Mouse (Mus musculus) kidney, embryonic 16.5 days (tissue): ENCODE measurements around the gene Gm17662. TPM values are rescaled to one million over a fixed set of nuclear protein-coding genes. Genes with fewer than 3 reads are reported as not detected.

Source experiments
- ATAC-seq: fragments of 200-750 bp; cut with Nextera tagmentation; 2 replicates; pipeline ENCODE4 v1.8.0; 2017; ENCODE audit warnings: moderate TSS enrichment; ENCODE audit not compliant: low FRiP score, low TSS enrichment
- H3K27ac ChIP-seq: fragments of 300-500 bp; sonication (generic); 2 replicates; pipeline ENCODE4 v1.5.1; 2014; ENCODE audit warnings: low read length
- H3K27me3 ChIP-seq: fragments of 300-500 bp; sonication (generic); 2 replicates; pipeline ENCODE4 v1.6.1; 2014; ENCODE audit warnings: low read length, control low read depth, mixed read lengths; ENCODE audit not compliant: insufficient read depth
- H3K36me3 ChIP-seq: fragments of 300-500 bp; sonication (generic); 2 replicates; pipeline ENCODE4 v1.6.1; 2014; ENCODE audit warnings: low read length, control low read depth, mixed read lengths; ENCODE audit not compliant: insufficient read depth
- H3K4me1 ChIP-seq: fragments of 300-500 bp; sonication (generic); 2 replicates; pipeline ENCODE4 v1.6.1; 2014; ENCODE audit warnings: low read length, control low read depth, mixed read lengths; ENCODE audit not compliant: insufficient read depth
- H3K4me2 ChIP-seq: fragments of 300-500 bp; sonication (generic); replicated peaks from 2 replicates; pipeline ENCODE4 v1.6.1; 2014; ENCODE audit warnings: low read depth, low read length
- H3K4me3 ChIP-seq: fragments of 300-500 bp; sonication (generic); 2 replicates; pipeline ENCODE4 v1.5.1; 2014; ENCODE audit warnings: mild to moderate bottlenecking, low read length
- H3K9ac ChIP-seq: fragments of 300-500 bp; sonication (generic); replicated peaks from 2 replicates; pipeline ENCODE4 v1.6.1; 2014; ENCODE audit warnings: low read length
- H3K9me3 ChIP-seq: fragments of 300-500 bp; sonication (generic); 2 replicates; pipeline ENCODE4 v1.6.1; 2016; ENCODE audit warnings: low read length, control low read depth
- WGBS: fragments of 180-500 bp; shearing (Covaris S2); extraction: QIAGEN DNeasy Blood & Tissue Kit; methylation state at CpG from one replicate; pipeline ENCODE4 v1.1.7; 2014; 5-methylcytosine and 5-hydroxymethylcytosine counted together
- polyA plus RNA-seq: library from polyadenylated mRNA; unstranded; fragments of >200 nt; fragmentation: Nextera tagmentation; extraction: Ambion mirVana; gene quantifications from 2 replicates; pipeline ENCODE4 v1.2.1, GENCODE M21; 2015

Gm17662 gene
- not detected in 2 replicates for polyA plus RNA-seq

- no peak within 1 kb of the TSS for H3K4me3 ChIP-seq
- no peak within 1 kb of the TSS for H3K4me2 ChIP-seq
- H3K27ac ChIP-seq, result no peak within 1 kb of the TSS
- no peaks in the 10 kb centered on the region for H3K9me3 ChIP-seq
- no peak within 1 kb of the TSS for H3K9ac ChIP-seq
- no peaks in the 10 kb centered on the region for H3K36me3 ChIP-seq
- ATAC-seq, result no peak
- WGBS, result 78% methylated on average over 1 of the region's 1 CpGs
- no peaks in the 10 kb centered on the region for H3K4me1 ChIP-seq
- H3K27me3 ChIP-seq, result peaks cover 2% of the 10 kb centered on the region; the same call in 1 of the 2 replicates
These were observed at the start of gene Gm17662 for GRCm38 (mm10) chr4:104857029-104857428. Gene Gm17662, plus strand, starts transcription at chr4:104857329.

- Histone ChIP-seq H3K4me2 (no peak overlapping the region), H3K27ac (no peak overlapping the region), H3K4me1 (no peaks in the 10 kb centered on the region), H3K36me3 (no peaks in the 10 kb centered on the region), H3K9me3 (no peaks in the 10 kb centered on the region), H3K27me3 (no peaks in the 10 kb centered on the region), H3K4me3 (no peak overlapping the region), H3K9ac (no peak overlapping the region)
- no peak for ATAC-seq
- WGBS, result 61% methylated on average over 10 of the region's 10 CpGs
These were observed 46.3 kb upstream of the Gm17662 start for GRCm38 (mm10) chr4:104810710-104811286.

GRCm38 (mm10) chr4:104813617-104814016 is 43.5 kb upstream of the Gm17662 start:
- no peak overlapping the region for H3K27ac ChIP-seq
- no peaks in the 10 kb centered on the region for H3K27me3 ChIP-seq
- no peak for ATAC-seq
- no peak overlapping the region for H3K4me3 ChIP-seq
- no peak overlapping the region for H3K9ac ChIP-seq
- no peak overlapping the region for H3K4me2 ChIP-seq
- H3K4me1 ChIP-seq, result no peaks in the 10 kb centered on the region
- H3K36me3 ChIP-seq, result no peaks in the 10 kb centered on the region
- 84% methylated on average over 2 of the region's 2 CpGs for WGBS
- no peaks in the 10 kb centered on the region for H3K9me3 ChIP-seq

GRCm38 (mm10) chr4:104816519-104817232 is 40.5 kb upstream of the Gm17662 start:
- ATAC-seq, result no peak
- H3K4me3 ChIP-seq, result no peak overlapping the region
- H3K4me1 ChIP-seq, result no peaks in the 10 kb centered on the region
- WGBS, result 92% methylated on average over 4 of the region's 4 CpGs
- H3K27me3 ChIP-seq, result no peaks in the 10 kb centered on the region
- no peak overlapping the region for H3K9ac ChIP-seq
- H3K4me2 ChIP-seq, result no peak overlapping the region
- no peaks in the 10 kb centered on the region for H3K36me3 ChIP-seq
- no peak overlapping the region for H3K27ac ChIP-seq
- no peaks in the 10 kb centered on the region for H3K9me3 ChIP-seq

GRCm38 (mm10) chr4:104817509-104817908 is 39.6 kb upstream of the Gm17662 start:
- Histone ChIP-seq H3K4me2 (no peak overlapping the region), H3K9me3 (no peaks in the 10 kb centered on the region), H3K4me1 (no peaks in the 10 kb centered on the region), H3K27ac (no peak overlapping the region), H3K36me3 (no peaks in the 10 kb centered on the region), H3K27me3 (no peaks in the 10 kb centered on the region), H3K9ac (no peak overlapping the region), H3K4me3 (no peak overlapping the region)
- 48% methylated on average over 2 of the region's 2 CpGs for WGBS
- ATAC-seq, result no peak

GRCm38 (mm10) chr4:104818986-104819385 is 38.1 kb upstream of the Gm17662 start:
- Histone ChIP-seq H3K36me3 (no peaks in the 10 kb centered on the region), H3K27ac (no peak overlapping the region), H3K27me3 (no peaks in the 10 kb centered on the region), H3K4me3 (no peak overlapping the region), H3K4me2 (no peak overlapping the region), H3K4me1 (no peaks in the 10 kb centered on the region), H3K9me3 (no peaks in the 10 kb centered on the region), H3K9ac (no peak overlapping the region)
- no peak for ATAC-seq
- WGBS, result 79% methylated on average over 4 of the region's 4 CpGs

- ATAC-seq, result no peak
- 59% methylated on average over 4 of the region's 4 CpGs for WGBS
- Histone ChIP-seq H3K4me3 (no peak overlapping the region), H3K9ac (no peak overlapping the region), H3K4me1 (no peaks in the 10 kb centered on the region), H3K27ac (no peak overlapping the region), H3K9me3 (no peaks in the 10 kb centered on the region), H3K27me3 (no peaks in the 10 kb centered on the region), H3K4me2 (no peak overlapping the region), H3K36me3 (no peaks in the 10 kb centered on the region)
These were observed 37.2 kb upstream of the Gm17662 start for GRCm38 (mm10) chr4:104819891-104820290.

- Histone ChIP-seq H3K9ac (no peak overlapping the region), H3K4me2 (no peak overlapping the region), H3K4me1 (no peaks in the 10 kb centered on the region), H3K4me3 (no peak overlapping the region), H3K36me3 (no peaks in the 10 kb centered on the region), H3K27me3 (no peaks in the 10 kb centered on the region; the same call in 1 of the 2 replicates), H3K27ac (no peak overlapping the region), H3K9me3 (no peaks in the 10 kb centered on the region)
- 69% methylated on average over 4 of the region's 4 CpGs for WGBS
- ATAC-seq, result no peak
These were observed 33.5 kb upstream of the Gm17662 start for GRCm38 (mm10) chr4:104823597-104824101.

GRCm38 (mm10) chr4:104824381-104825077 is 32.6 kb upstream of the Gm17662 start:
- Histone ChIP-seq H3K9ac (no peak overlapping the region), H3K36me3 (no peaks in the 10 kb centered on the region), H3K4me1 (no peaks in the 10 kb centered on the region), H3K9me3 (no peaks in the 10 kb centered on the region), H3K4me2 (no peak overlapping the region), H3K4me3 (no peak overlapping the region), H3K27me3 (no peaks in the 10 kb centered on the region; the same call in 1 of the 2 replicates), H3K27ac (no peak overlapping the region)
- ATAC-seq, result no peak
- WGBS, result 47% methylated on average over 7 of the region's 7 CpGs
